Mouse (Mus musculus): ENCODE measurements at regions not wholly inside any gene's neighbourhood (a gene's known extent, or its start where the extent isn't known, plus 50 kb on each side); places are given as distances from the start of the nearest gene placed in this dataset.

- no peak for TF ChIP-seq CTCF (IDR thresholded peaks at IDR 0.05; ENCODE audit: borderline replicate concordance, insufficient read depth, low read depth, low read length)
- TF ChIP-seq POLR2A (IDR thresholded peaks at IDR 0.05; ENCODE audit: borderline replicate concordance, insufficient read depth, low read length): no peak
These were observed 80.5 kb upstream of the Ankrd55 start for GRCm38 (mm10) chr13:112207617-112208235.

All from cerebellum, adult 2 months (tissue).